Mouse (Mus musculus): ENCODE results near the gene Comtd1.

Gene Comtd1

GRCm38 (mm10) chr14:21831830-21832403 is 16.9 kb downstream of the Comtd1 start:
- no peak for DNase-seq

GRCm38 (mm10) chr14:21830876-21831767 is 17.7 kb downstream of the Comtd1 start:
- DNase-seq, result peak; percentile 91

- peak; percentile 33 for DNase-seq
These were observed 22.8 kb downstream of the Comtd1 start for GRCm38 (mm10) chr14:21825786-21826491.

GRCm38 (mm10) chr14:21824938-21825337 is 23.8 kb downstream of the Comtd1 start, which contains the start of gene Vdac2:
Gene Vdac2 (plus strand): TSS chr14:21825238.
- no peak for DNase-seq

GRCm38 (mm10) chr14:21823897-21824296 is 24.9 kb downstream of the Comtd1 start:
- no peak for DNase-seq

- peak; percentile 59 for DNase-seq
These were observed 25.9 kb downstream of the Comtd1 start for GRCm38 (mm10) chr14:21822795-21823374.

GRCm38 (mm10) chr14:21822307-21822706 is 26.5 kb downstream of the Comtd1 start:
- no peak for DNase-seq

GRCm38 (mm10) chr14:21820880-21821505 is 27.8 kb downstream of the Comtd1 start:
- no peak for DNase-seq

GRCm38 (mm10) chr14:21817453-21817852 is 31.3 kb downstream of the Comtd1 start:
- no peak for DNase-seq

GRCm38 (mm10) chr14:21816255-21816654 is 32.5 kb downstream of the Comtd1 start:
- no peak for DNase-seq

- DNase-seq, result no peak
These were observed 34.2 kb downstream of the Comtd1 start for GRCm38 (mm10) chr14:21814606-21815005.

- DNase-seq, result no peak
These were observed 34.9 kb downstream of the Comtd1 start for GRCm38 (mm10) chr14:21813847-21814246.

- DNase-seq, result no peak
These were observed 35.6 kb downstream of the Comtd1 start for GRCm38 (mm10) chr14:21813216-21813615.

GRCm38 (mm10) chr14:21812590-21813162 is 36.1 kb downstream of the Comtd1 start:
- peak; percentile 34 for DNase-seq

- DNase-seq, result no peak
These were observed 36.9 kb downstream of the Comtd1 start for GRCm38 (mm10) chr14:21811744-21812393.

GRCm38 (mm10) chr14:21811301-21811700 is 37.5 kb downstream of the Comtd1 start:
- DNase-seq, result no peak

GRCm38 (mm10) chr14:21809418-21809817 is 39.4 kb downstream of the Comtd1 start:
- DNase-seq, result no peak

- no peak for DNase-seq
These were observed 40.4 kb downstream of the Comtd1 start for GRCm38 (mm10) chr14:21808208-21808922.

- no peak for DNase-seq
These were observed 42.1 kb downstream of the Comtd1 start for GRCm38 (mm10) chr14:21806631-21807160.

GRCm38 (mm10) chr14:21806203-21806602 is 42.6 kb downstream of the Comtd1 start:
- no peak for DNase-seq
